Mouse (Mus musculus): ENCODE results near the gene Gm9821.

The Gm9821 gene

GRCm38 (mm10) chr2:91948151-91948509 lies 2.6 kb downstream of the Gm9821 start:
- DNase-seq (ENCODE audit: low read depth, low spot score), result no peak

DNA sequence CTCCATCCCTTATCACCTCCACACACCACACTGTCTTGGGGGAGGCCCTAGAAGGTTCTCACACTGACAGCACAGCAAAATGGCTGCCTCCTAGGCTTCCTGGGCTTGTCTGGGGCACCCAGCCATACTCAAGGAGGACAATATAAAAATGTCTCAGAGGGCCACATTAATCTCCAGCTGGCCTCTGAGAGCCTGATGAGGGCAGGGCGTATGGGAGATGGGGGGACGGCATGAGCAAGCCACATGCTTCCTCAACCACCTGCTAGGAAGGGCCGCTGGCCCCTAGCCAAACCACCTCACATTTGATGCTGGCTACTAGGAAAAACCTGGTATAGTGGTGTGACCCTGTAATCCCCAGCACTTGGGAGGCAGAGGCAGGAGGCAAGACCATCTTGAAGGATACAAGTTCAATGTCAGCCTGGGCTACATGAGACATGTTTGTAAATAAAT lies 3.3 kb downstream of the Gm9821 start:
- no peak for DNase-seq (ENCODE audit: low read depth, low spot score)

GRCm38 (mm10) chr2:91949411-91950274 lies 4.1 kb downstream of the Gm9821 start:
- DNase-seq (ENCODE audit: low read depth, low spot score), result peak; percentile 73

DNA sequence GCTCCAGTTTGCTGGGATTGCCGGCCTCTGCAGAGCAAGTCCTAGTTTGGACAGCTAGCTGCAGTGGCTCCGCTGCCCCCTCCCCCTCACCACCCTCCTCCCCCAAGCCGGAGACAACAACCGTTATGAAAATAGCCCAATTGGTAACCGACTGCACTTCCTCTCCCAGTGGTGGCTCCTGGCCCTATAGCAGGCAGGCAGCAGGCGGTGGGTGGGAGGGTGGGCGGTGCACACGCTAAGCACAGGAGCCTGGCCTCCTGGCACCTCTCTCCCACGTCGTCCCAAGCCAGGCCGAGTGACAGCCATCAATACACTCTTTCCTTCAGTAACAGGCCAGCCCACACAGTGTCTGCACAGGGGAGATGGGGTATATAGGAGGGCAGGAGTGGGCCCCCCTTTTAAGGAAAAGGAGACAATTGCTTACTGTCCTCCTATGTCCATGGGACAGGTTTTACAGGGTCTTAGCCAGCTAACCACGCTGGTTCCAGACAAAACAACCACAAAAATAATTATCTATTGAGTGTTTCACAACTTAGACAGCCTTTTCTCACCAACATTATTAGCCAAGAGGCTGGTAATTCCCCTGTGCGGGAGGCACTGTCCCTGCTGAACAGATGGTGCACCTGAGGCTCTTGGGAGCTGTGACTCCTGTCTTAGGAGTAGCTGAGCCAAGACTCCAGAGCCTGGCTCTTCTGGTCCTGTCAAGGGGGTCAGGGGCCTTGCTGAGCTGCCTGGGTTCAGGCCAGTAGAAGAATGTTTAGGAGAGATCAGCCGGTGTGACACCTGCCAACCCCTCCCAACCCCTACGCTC lies 5.0 kb downstream of the Gm9821 start:
- peak; percentile 85 for DNase-seq (ENCODE audit: low read depth, low spot score)

GRCm38 (mm10) chr2:91953825-91954224 lies 8.3 kb downstream of the Gm9821 start:
- no peak for DNase-seq (ENCODE audit: low read depth, low spot score)

DNA sequence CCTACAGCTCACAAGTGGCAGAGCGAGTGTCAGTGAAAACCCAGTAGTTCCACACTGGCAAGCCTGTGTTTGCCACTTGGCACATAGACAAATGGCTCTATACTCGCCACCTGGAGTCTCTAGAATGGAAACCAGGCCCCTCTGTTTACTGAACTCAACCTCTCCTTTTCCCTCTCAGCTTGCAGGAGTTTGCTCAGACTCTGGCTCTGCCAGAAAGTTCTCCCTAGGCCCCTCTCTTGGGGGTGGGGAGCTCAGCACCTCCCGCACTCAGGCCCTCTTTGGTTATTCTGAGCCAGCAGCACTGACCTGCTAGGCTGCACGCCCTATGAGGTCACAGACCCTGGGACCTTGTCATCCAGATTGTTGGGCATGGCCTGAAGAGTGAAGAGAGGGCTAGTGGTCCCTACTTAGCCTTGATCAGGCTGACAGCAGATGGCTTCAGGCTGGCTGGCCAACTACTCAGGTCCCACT lies 9.7 kb downstream of the Gm9821 start:
- no peak for DNase-seq (ENCODE audit: low read depth, low spot score)

- no peak for DNase-seq (ENCODE audit: low read depth, low spot score)
Observed at GRCm38 (mm10) chr2:91955875-91956274, 10.4 kb downstream of the Gm9821 start.

- DNase-seq (ENCODE audit: low read depth, low spot score), result no peak
Observed at GRCm38 (mm10) chr2:91957096-91957495, 11.6 kb downstream of the Gm9821 start.

DNA sequence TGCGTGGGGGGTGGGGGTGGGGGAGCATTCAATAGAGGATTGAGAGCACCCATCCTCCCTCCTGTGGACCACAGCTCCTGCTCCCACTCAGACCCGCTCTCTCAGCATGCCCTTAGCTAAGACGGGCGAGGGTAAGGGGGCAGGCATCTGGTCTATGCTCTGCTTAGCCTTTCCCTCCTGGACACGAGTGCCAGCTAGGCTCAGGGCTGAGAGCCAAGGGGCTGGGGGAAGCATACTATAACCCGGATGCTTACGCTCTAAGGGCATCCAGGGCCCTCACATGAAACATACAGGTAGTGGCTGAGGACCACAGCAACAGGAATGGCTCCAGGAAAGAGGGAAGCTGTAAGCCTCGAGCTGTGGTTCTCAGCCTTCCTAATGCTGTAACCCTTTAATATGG lies 12.5 kb downstream of the Gm9821 start:
- no peak for DNase-seq (ENCODE audit: low read depth, low spot score)

GRCm38 (mm10) chr2:91958701-91959457 lies 13.4 kb downstream of the Gm9821 start:
- no peak for DNase-seq (ENCODE audit: low read depth, low spot score)

DNA sequence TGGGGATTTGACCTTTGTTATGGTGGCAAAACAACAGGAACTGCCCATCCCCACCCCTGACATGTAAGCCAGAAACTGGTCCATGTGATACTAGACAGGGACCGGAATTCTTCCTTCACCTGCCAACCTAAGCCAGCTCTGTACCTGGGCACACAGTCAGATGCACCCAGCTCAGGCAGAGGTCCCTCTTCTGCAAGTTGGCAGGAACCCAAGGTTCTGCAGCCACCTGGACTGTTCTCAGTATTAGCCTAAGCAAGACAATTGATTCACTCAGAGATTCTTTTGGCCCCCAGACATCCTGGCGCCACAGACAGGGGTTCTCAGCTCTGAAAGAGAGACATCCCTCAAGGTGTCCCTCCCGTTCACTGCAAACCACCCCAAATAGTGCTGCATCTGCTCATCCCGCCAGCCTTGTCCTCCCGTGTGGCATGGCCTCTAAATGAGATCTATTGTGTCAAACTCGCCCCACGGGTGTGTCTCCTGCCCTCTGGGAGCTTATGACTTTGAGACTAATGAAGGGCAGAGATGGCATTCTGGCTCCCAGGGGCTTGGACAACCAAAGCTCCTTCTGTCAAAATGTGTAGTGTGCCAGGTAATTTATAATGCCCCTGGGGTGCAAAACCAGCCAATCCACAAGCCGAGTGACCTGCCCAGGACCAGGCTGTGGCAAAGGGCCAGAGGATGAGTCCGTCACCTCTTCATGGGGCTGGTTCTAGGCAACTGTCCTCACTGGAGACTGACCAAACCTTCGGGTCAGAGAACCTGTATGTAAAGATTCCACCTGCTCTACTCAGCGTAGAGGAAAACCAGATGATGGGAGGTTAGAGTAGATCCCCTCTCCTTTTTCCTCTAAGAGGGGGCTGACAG lies 14.3 kb downstream of the Gm9821 start:
- no peak for DNase-seq (ENCODE audit: low read depth, low spot score)

DNA sequence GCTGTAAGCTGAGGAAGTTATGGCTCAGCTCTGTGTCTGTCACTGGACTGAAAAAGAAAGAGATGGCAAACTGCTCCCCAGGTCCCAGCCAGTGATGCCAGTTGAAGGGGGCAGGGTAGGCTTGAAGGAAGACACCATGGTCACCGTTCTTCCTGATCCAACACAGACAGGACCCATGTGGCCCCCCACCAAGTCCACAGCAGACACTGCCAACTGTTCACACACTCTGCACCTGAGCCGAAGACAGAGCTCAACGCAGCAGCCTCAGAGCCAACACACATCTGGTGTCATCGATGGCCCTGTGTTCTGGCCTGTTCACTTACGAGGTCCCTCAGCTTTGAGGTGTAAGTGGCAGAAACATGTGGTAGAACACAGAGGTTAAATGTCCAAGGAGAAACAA lies 15.0 kb downstream of the Gm9821 start:
- no peak for DNase-seq (ENCODE audit: low read depth, low spot score)

- DNase-seq (ENCODE audit: low read depth, low spot score), result no peak
Observed at GRCm38 (mm10) chr2:91961901-91962761, 16.6 kb downstream of the Gm9821 start.

GRCm38 (mm10) chr2:91962864-91963401 lies 17.4 kb downstream of the Gm9821 start:
- DNase-seq (ENCODE audit: low read depth, low spot score), result no peak

DNA sequence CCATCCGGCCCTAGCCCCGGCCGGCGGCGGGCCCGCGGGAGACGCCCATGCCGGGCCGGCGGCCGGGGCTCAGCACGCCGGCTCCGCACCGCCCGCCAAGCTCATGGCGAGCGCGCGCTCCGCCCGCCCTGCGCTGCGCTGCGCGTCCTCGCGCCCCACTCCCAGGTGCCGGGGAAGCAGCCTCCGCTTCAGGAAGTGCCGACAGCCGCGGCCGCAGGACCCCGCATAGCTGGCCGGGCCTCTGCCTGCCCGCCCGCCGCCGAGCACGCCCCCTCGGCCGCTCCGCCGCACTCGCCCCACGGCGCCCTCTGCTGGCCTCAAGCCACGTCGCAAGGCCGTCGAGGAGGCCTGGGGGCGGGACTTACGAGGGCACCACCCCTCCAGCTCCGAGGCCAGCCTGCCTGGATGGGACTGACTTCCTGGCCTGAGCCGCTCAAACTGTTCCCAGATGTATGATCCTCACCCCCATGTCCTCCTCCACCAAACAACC lies 18.0 kb downstream of the Gm9821 start:
- DNase-seq (ENCODE audit: low read depth, low spot score), result peak; percentile 91

DNA sequence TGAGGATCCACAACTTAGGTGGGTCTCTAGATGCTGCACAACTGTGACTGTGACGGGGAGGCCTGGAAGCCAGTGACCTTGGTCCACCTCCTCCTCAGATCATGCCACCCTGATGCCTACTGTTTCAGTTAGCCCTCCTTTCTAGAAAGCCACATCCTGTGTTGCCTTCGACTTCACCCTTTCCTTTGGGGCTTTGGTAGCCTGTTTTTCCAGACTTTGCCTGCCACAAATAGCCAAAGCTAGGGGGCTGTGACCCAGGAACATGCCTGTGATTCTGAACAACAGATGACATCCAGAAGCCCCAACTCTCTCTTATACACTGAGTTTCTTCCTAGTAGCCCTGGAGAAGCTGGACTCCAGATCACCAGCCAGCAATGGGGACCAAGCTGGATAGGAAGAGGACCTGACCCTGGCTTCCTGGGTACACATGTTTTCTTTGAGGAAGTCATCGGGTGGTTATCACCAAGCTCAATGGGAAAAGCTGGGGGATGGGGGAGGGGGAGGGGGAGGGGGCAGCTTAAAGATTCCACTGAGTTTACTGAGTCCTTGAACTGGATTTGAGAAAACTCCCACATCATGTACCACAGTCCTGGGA lies 19.2 kb downstream of the Gm9821 start:
- DNase-seq (ENCODE audit: low read depth, low spot score), result no peak

DNA sequence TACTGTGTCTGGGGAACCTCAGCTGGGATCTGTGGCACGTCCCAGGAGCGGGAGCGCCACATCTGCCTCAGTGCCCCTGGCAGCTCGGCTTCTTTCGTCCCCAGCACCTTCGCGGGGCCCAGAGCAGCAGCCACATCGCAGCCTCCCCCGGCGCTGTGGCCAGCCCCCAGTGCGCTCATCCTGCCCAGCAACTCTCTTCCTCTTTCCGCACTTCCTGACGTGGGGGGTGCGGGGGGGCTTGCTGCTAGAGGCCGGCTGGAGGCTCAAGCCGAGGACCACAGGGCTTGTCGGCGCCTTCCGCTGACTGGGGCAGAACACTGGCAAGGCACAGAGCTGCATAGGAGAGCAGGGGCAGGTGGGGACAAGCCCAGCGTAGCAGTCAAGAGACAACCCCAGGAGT lies 19.9 kb downstream of the Gm9821 start:
- DNase-seq (ENCODE audit: low read depth, low spot score), result no peak

- DNase-seq (ENCODE audit: low read depth, low spot score), result no peak
Observed at GRCm38 (mm10) chr2:91966367-91966766, 20.9 kb downstream of the Gm9821 start.

DNA sequence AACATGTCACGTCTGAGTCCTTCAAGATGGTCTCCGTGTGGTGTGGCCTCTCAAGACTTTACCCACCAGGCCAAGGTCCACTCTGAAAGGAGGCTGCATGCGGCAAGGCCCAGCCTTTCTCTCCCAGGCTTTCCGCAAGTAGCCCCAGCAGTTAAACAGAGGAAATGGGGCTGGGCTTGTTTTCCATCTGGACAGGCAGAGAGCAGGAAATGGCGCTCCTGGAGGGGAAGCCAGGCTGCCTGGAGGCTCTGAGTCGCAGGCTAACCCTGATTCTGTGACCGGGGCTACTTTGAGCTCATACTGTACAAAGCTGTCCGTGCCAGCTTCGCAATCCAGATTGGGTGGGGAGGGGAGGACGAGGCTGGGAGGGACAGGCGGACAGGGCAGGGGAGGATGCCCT lies 22.5 kb downstream of the Gm9821 start:
- DNase-seq (ENCODE audit: low read depth, low spot score), result no peak

Data from skeletal muscle tissue, adult 2 months (tissue).